Mouse (Mus musculus) left cerebral cortex, adult 11 months (tissue): ENCODE measurements around the gene Ranbp1.
"Not testable (repeated sequence)": the region's sequence is repeated elsewhere in the genome, so short reads cannot be mapped to it uniquely, and the experiment has no call there.

Source experiments
- DNase-seq: peaks from one replicate; pipeline ENCODE4 v3.0.0; 2022; ENCODE audit warnings: low spot score

The Ranbp1 gene

GRCm38 (mm10) chr16:18248433-18249363, at the start of gene Ranbp1, which contains the start of gene Trmt2a:
Gene Ranbp1, minus strand, starts transcription at chr16:18248732.
Gene Trmt2a, plus strand, starts transcription at chr16:18248679.
- DNase-seq, result peak; percentile 99

- not testable (repeated sequence) for DNase-seq
These were observed 41.1 kb upstream of the Ranbp1 start for GRCm38 (mm10) chr16:18289614-18290013.

GRCm38 (mm10) chr16:18289067-18289588, 40.6 kb upstream of the Ranbp1 start, which contains the start of gene Dgcr8:
Gene Dgcr8, minus strand, starts transcription at chr16:18289246.
- peak; percentile 96 for DNase-seq

GRCm38 (mm10) chr16:18288581-18289061, 40.1 kb upstream of the Ranbp1 start:
- DNase-seq, result peak; percentile 35

- no peak for DNase-seq
These were observed 39.6 kb upstream of the Ranbp1 start for GRCm38 (mm10) chr16:18288166-18288565.

DNA sequence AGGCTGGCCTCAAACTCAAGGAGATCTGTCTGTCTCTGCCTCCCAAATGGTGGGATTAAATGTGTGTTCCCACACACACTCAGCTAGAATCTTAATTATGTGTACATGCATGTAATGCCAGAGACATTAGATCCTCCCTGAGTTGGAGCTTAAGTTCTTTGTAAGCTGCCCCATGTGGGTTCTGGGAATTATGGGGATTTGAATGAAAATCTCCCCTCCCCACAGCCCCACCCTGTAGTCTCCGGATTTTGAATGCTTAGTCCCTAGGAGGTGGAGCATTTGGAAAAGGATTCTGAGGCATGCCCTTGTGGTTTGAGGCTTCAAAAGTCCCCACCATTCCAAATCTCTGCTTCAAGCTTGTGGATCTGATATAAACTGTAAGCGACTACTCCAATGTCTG, 26.6 kb upstream of the Ranbp1 start:
- no peak for DNase-seq

DNA sequence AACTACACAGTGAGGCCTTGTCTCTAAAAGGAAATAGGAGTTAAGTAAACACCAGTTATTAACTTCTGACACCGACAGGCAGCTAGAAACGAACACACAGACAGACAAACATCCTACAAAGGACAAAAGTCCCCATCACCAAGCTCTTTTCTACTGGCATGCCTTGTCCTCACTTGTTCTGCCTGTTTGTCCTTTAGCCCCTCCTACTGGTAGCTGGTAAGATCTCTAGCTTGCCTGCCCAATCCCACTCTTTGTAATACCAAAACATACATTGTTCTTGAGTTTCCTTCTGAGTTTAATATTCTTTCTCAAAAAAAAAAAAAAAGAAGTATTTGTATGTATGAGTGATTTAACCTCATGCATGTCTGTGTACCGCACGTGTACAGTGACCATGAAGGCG, 19.6 kb upstream of the Ranbp1 start:
- DNase-seq, result no peak

DNA sequence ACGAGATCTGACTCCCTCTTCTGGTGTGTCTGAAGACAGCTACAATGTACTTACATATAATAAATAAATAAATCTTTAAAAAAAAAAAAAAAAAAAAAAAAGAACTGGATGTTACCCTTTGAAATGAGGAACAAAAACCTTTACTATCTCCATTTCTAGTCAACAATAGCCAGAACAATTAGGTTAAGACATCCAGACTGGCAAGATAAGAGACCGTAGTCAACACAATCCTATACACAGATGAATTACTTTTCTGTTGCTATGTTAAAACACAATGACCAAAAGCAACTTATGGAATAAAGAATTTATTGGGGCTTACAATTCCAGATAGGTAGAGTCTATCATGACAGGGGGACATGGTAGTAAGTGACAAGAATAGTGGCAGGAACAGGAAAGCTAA, 16.5 kb upstream of the Ranbp1 start:
- DNase-seq, result no peak

GRCm38 (mm10) chr16:18258221-18258620, 9.7 kb upstream of the Ranbp1 start, which contains the start of gene Gm49776:
Gene Gm49776, minus strand, starts transcription at chr16:18258321.
- no peak for DNase-seq

- DNase-seq, result no peak
These were observed 5.3 kb upstream of the Ranbp1 start for GRCm38 (mm10) chr16:18253866-18254265.

- no peak for DNase-seq
These were observed 4.2 kb upstream of the Ranbp1 start for GRCm38 (mm10) chr16:18252736-18253135.

GRCm38 (mm10) chr16:18250828-18251790, 2.6 kb upstream of the Ranbp1 start:
- no peak for DNase-seq

DNA sequence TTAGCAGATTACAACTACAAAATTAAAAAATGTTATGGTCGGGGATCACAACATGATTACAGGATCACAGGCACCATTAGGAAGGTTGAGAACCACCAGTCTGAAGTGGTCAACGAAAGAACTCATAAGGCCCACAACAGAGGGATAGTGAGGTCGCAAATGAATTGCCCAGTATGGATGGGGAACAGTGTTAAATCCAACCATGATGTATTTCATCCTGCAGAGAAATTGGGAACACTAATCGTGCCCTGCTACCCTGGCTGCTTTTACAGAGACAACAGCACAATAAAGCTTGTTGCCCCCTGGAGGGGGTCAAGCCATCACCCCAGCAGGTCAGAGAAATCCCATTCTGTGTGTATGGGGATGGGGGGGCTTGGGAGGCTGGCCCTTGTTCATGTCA, 1.7 kb upstream of the Ranbp1 start:
- DNase-seq, result no peak

DNA sequence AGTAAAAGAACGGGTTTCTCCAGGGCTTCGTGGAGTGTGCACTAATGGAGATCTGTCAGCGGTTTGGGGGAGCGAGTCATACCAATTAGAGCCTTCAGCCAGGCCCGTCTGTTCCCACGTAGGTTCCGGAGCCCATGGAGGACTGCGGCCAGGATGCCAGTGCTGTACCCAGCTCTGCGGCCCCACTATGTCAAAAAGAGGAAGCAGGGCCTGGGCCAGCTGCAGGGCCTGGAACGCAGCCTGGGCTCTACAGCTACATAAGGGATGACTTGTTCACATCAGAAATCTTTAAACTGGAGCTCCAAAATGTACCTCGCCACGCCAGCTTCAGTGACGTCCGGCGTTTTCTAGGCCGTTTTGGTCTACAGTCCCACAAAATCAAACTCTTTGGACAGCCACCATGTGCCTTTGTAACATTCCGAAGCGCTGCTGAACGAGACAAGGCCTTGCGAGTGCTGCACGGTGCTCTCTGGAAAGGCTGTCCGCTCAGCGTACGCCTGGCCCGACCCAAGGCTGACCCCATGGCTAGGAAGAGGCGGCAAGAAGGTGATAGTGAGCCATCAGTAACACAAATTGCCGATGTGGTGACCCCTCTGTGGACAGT, 934 bp upstream of the Ranbp1 start:
- no peak for DNase-seq

DNA sequence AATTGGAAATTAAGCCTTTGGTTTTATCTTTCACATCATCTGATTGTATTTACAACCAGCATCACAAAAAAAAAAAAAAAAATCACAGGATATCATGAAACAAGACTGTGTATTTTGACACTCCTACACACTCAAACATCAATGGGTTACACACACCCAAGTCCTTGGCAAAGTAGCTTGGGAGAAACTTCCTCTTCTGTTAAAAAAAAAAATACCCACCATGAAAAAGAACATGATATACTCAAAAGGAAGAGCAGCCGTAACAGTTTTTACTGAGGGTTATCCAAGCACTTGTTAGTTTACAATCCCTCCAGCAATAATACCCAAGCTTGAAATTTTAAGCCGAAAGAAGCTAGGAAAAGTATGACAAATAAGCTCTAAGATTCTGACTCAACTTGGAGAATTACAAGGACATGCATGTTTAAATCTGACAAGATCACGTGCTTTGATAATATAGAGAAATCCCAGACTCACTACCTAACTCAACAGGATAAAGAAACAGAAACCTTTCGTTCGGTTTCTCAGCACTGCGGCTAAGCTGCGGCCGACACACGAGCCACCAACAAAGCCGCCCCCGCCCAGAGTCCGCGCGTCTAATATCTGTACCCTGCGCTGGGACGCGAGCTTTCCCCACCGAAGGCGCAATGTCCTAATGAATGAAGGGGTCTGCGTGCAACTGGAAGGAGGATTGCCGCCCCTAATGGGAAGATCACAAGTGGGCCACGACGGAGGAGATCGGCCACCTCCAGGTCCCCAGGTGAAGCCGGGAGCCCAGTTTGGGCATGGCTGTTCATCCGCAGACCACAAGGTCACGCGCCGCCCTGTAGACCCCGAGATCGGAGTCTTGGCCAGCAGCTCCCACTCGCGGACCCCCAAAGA, 772 bp downstream of the Ranbp1 start:
- DNase-seq, result no peak

DNA sequence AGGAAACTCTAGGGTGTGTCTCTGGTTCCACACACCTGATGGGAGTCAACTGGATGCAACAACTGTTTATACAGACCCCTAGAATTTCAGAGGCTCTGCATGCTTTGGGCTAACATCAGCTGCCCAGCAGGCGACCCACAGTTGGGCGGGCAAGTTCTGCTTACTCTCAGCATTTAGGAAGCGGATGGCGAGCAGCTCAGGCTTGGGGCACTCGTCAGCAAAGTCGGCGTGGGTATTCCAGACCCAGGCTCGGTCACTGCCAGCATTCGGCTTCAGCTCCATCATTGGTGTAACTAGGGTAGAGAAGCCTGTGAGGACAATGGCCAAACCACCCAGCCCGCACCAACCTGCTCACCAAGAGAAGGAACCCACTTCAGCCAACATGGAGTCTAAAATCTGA, 7.0 kb downstream of the Ranbp1 start:
- no peak for DNase-seq

DNA sequence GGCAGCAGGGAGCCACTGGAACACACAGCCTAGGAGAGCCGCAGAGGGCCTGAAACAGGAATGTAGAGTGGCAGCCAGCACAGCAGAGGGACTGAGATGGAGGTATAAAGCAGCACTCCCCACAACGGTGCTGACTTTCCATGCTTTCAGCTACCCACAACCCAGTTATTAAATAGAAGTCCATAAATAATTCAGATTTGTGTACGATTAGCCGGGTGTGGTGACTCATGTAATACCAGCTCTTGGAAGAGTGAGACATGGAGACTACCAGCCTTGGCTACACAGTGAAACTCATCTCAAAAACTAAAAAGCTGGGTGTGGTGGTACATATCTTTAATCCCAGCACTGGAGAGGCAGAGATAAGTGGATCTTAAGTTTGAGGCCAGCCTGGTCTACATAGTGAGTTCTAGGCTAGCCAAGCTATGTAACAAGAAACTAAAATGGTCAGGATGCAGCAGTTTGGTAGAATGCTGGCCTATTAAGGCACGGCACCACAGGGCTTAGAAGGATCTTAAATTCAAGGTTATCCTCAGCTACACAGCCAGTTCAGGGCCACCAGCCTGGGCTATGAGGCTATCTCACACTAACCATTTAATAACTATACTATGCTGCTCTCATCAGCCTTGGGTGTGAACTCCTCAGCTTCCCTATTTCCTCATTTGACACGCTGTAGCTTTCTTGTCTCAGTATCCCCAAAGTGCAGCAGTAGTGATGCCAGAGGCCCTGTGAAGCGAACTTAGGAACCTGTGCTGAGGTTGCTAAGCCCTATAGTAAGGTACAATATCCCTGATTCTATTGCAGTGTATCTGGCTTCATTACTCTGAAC, 11.6 kb downstream of the Ranbp1 start:
- no peak for DNase-seq

DNA sequence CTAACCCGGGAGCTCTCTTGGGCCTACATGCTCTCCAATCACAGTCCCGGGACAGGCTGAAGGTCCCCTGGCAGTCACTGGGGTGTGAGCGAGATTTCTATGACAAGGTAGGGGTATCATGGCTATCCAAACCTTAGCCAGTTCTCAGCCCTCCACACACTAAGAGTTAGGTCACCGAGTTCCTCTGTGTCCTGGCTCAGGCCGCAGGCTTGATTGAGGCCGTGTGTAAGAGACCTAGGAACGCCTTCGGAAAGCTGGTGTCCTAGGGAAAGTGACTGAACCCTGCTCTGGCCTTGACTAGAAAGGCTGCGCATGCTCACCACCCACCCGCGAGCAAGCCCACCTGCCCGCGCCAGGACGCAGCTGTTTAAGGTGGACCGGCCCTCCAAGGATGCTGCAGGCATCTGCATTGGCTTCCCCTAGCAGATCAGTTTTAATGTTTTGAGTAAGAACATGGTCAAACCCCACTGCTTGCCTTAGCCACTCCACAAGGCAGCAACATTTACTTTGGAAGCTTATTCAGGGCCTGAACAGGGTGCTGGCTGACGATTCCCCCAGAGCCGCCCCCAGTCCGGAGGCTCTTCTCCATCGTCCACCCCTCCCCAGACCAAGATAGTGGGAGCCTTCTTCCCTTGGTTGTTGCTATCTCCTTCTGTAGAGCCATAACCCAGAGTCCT, 13.0 kb downstream of the Ranbp1 start:
- no peak for DNase-seq
